Mouse (Mus musculus): ENCODE data around the gene Gng2. TPM values are rescaled to one million over a fixed set of nuclear protein-coding genes. Genes with fewer than 3 reads are reported as not detected.

Gene Gng2
- total RNA-seq, 2 experiments from 2014 or later: 346 to 354 TPM

- intact Hi-C loops (cut with DNase I): loop anchor here (1.0 kb wide), 1 partner anchor 9 kb away; the partner anchor contains the start of gene Gng2
- no peak for DNase-seq (ENCODE audit: low spot score in 2 of 2)
Observed at GRCm38 (mm10) chr14:19985912-19986613, 8.6 kb upstream of the Gng2 start.

- DNase-seq (ENCODE audit: low spot score in 2 of 2): peak; percentile 37 to 66
- intact Hi-C loops (cut with DNase I): loop anchor here (1.0 kb wide), 1 partner anchor 8 kb away; the partner anchor contains the start of gene Gng2
Observed at GRCm38 (mm10) chr14:19985107-19985911, 7.9 kb upstream of the Gng2 start.

GRCm38 (mm10) chr14:19976421-19977270, 781 bp downstream of the Gng2 start:
- intact Hi-C loops (cut with DNase I): loop anchor here (1.0 kb wide), 2 partner anchors 9 to 117 kb away; no protein-coding TSS in a partner anchor
- DNase-seq (ENCODE audit: low spot score in 2 of 2): peak; percentile 76

- intact Hi-C loops (cut with DNase I): loop anchor here (2.0 kb wide), 1 partner anchor 92 kb away; no protein-coding TSS in a partner anchor
- DNase-seq (ENCODE audit: low spot score in 2 of 2): peak; percentile 30 to 48
Observed at GRCm38 (mm10) chr14:19974978-19975493, 2.4 kb downstream of the Gng2 start.

- DNase-seq (ENCODE audit: low spot score in 2 of 2): no peak
- intact Hi-C loops (cut with DNase I): loop anchor here (2.0 kb wide), 1 partner anchor 92 kb away; no protein-coding TSS in a partner anchor
Observed at GRCm38 (mm10) chr14:19974429-19974828, 3.0 kb downstream of the Gng2 start.

- no peak for DNase-seq (ENCODE audit: low spot score in 2 of 2)
- intact Hi-C loops (cut with DNase I): no loop called here
Observed at GRCm38 (mm10) chr14:19972316-19973029, 5.0 kb downstream of the Gng2 start.

GRCm38 (mm10) chr14:19970845-19971244, 6.6 kb downstream of the Gng2 start:
- no peak for DNase-seq (ENCODE audit: low spot score in 2 of 2)
- intact Hi-C loops (cut with DNase I): no loop called here

GRCm38 (mm10) chr14:19970106-19970785, 7.2 kb downstream of the Gng2 start:
- no peak for DNase-seq (ENCODE audit: low spot score in 2 of 2)
- intact Hi-C loops (cut with DNase I): no loop called here

GRCm38 (mm10) chr14:19969566-19969965, 7.9 kb downstream of the Gng2 start:
- DNase-seq (ENCODE audit: low spot score in 2 of 2): no peak
- intact Hi-C loops (cut with DNase I): no loop called here

- intact Hi-C loops (cut with DNase I): no loop called here
- DNase-seq (ENCODE audit: low spot score in 2 of 2): no peak
Observed at GRCm38 (mm10) chr14:19969011-19969521, 8.4 kb downstream of the Gng2 start.

- DNase-seq (ENCODE audit: low spot score in 2 of 2): no peak
Observed at GRCm38 (mm10) chr14:19968321-19969010, 9.0 kb downstream of the Gng2 start.

GRCm38 (mm10) chr14:19967482-19967881, 9.9 kb downstream of the Gng2 start:
- intact Hi-C loops (cut with DNase I): no loop called here
- peak; percentile 41 to 63 for DNase-seq (ENCODE audit: low spot score in 2 of 2)

More at GRCm38 (mm10) chr14:19968321-19969010, 9.0 kb downstream of the Gng2 start:
- intact Hi-C loops (cut with DNase I): no loop called here

- DNase-seq (ENCODE audit: low spot score in 2 of 2): no peak
- intact Hi-C loops (cut with DNase I): no loop called here
Observed at GRCm38 (mm10) chr14:19963961-19964505, 13.4 kb downstream of the Gng2 start.

- intact Hi-C loops (cut with DNase I): no loop called here
- DNase-seq (ENCODE audit: low spot score in 2 of 2): no peak
Observed at GRCm38 (mm10) chr14:19961924-19962915, 15.2 kb downstream of the Gng2 start.

- intact Hi-C loops (cut with DNase I): no loop called here
- DNase-seq (ENCODE audit: low spot score in 2 of 2): no peak
Observed at GRCm38 (mm10) chr14:19959860-19960259, 17.6 kb downstream of the Gng2 start.

- intact Hi-C loops (cut with DNase I): no loop called here
- DNase-seq (ENCODE audit: low spot score in 2 of 2): no peak
Observed at GRCm38 (mm10) chr14:19955077-19955476, 22.4 kb downstream of the Gng2 start.
